Mouse (Mus musculus) embryonic fibroblast, embryonic 13.5 days (primary cell): ENCODE data around the gene Colgalt2.

Experiments
- CTCF ChIP-seq: IDR thresholded peaks from 2 replicates; pipeline ENCODE4 v1.5.1; 2011; ENCODE audit warnings: mild to moderate bottlenecking, control low read depth, low read length, moderate library complexity, borderline replicate concordance; ENCODE audit not compliant: insufficient read depth
- POLR2A ChIP-seq: IDR thresholded peaks from 2 replicates; pipeline ENCODE4 v1.6.1; 2011; ENCODE audit warnings: low read depth, mild to moderate bottlenecking, control low read depth, low read length, moderate library complexity

- no peak for TF ChIP-seq CTCF
- no peak for TF ChIP-seq POLR2A
Observed at GRCm38 (mm10) chr1:152523292-152523691, 123.7 kb downstream of the Colgalt2 start.
